Mouse (Mus musculus): ENCODE results near the gene Gm49358. TPM values are rescaled to one million over a fixed set of nuclear protein-coding genes. Genes with fewer than 3 reads are reported as not detected.

Gene Gm49358
- 10 to 100 TPM; 12.4 to 14.0 TPM for total RNA-seq (2021)
- long read RNA-seq, experiment 1, result 0 reads
- long read RNA-seq, experiment 2, result 0 reads

DNA sequence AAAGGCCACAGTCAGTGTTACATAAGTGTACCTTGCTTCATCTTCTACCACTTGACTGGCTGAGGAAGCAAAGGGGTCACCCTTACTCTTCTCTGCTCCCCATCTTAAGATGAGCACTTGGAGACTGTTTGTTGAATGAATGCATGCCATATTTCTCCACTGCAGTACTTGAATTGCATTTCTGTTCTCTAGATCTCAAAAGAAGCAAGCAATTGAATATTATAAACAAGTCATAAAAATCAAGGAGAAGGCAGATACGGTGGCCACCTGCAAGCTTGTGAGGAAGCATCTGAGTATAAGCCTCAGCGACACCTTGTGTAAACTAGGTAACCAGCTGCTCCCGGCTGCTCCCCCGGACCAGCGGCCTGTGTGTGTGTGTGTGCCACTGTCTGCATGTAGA lies at the start of gene Gm49358:
Gene Gm49358 (plus strand): TSS at position 301 of the 400 bp plus-strand sequence.
- DNase-seq, result no peak

DNA sequence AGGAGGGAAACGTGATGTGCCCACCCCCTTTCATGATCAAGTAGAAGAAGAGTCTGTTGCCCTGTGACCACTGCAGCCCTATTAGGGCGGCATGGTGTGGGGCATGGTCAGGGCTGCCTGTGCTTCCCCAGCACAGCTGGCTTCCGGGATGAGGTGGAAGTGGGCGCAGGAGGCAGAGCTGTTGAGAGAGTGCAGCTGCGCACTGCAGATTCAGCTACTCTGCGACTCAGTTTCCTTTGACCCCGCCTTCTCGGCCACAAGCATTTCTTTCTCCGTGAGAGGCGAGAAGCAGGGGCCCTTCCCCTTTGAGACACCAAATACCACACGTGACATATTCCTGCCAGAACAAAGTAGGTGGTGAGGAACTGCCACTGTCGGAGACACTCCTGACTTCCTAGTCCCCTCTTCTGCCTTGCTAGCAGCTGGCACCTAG lies 36.2 kb upstream of the Gm49358 start:
- DNase-seq, result peak; percentile 52

DNA sequence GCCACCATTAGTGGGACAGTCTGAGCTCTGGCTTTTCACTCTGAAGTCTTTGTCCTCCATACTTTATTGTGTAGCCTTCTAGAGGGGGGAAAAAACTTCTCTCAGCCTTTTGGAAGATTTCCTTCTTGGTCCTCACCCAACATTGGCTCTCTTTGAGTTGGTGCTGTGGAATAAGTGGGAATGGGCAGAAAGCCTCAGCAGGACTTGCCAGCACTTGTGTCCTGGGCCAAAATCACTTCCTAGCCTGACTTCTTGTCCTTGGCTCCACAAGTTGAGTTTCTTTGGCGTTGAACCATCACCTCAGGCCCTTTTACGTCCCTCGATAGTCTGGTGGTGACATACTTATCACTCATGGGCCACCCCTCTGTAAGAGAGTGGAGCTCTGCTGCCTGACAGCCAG lies 35.6 kb upstream of the Gm49358 start:
- DNase-seq, result no peak

DNA sequence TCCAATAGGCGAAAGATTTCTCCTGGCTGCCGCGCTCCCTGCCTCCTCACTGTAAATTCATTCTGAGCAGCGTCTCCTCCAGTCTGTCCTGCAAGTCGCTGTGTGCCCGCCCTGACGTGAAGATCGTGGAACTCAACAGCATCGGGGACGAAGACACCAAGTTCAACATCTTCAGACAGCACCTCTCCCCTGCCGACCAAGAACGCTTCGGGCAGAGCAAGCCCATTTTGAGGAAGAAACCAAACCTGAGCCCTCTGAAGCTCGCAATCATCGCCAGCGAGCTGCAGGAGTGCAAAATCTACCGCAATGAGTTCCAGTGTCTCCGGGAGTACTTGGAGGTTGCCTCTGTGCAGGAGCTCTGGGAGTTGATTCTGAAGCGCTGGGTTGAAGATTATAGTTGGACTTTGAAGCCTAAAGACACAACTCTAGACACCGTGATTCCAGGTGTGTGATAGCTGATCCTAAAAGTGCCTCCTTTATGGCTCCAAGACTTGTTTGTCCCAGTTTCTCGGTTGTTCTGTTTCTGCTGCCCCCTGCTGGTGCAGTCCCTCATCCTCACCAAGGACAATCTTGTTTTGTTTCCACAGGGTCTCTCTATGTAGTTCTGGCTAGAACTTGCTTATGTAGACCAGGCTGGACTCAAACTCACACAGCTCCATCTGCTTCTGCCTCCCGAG lies 32.8 kb upstream of the Gm49358 start:
- peak; percentile 64 for DNase-seq

DNA sequence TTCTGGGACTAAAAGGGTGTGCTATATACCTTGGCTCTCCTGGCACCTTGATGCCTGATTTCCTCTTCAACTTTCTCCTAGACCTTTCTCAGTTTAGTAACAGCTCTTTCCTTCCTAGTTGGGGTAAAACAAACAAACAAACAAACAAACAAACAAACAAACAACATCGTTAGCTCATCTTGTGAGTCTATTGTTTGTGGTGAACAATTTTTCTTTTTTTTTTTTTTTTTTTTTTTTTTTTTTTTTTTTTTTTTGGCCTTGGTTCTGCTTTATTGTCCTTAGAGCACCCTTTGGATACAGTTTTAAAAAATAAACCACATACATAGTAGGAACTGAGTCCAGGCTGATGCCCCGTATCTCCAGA lies 32.3 kb upstream of the Gm49358 start:
- no peak for DNase-seq

DNA sequence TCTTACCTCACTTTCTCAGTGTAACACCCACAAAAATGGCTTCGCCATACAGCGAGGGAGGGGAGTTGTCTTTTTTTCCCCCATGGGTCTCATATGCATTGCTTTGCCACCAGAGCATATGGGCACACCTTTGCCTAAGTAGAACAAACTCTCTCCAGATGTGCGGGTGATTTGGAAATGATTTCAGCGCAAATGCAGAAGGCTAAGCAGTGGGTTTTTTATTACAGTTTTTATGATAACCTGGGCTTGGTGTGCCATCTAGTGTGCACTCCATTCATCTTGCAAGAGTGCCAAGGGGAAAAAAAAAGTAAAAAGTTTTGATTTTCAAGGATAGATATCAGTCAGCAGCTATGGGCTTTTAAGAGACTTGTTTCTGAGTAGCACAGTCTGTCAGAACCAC lies 28.7 kb upstream of the Gm49358 start:
- no peak for DNase-seq

DNA sequence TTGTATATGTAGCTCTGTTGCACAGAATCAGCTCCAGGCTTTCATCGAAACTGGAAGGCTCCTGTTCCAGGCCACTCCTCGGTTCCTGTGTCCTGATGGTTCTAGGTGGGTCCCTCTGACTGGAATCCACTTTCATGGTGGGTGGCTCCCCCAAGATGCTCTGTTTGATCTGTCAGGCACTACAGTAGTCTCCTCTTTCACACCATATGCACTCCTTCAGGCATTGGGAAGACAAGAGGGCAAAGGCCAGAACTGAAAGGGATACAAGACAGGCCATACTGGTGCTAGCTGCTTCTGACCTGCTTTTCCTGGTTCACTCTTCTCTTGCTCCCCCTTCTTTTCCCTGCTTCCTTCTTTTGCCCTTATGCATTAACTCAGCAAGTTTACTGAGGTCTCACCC lies 20.9 kb upstream of the Gm49358 start:
- no peak for DNase-seq

DNA sequence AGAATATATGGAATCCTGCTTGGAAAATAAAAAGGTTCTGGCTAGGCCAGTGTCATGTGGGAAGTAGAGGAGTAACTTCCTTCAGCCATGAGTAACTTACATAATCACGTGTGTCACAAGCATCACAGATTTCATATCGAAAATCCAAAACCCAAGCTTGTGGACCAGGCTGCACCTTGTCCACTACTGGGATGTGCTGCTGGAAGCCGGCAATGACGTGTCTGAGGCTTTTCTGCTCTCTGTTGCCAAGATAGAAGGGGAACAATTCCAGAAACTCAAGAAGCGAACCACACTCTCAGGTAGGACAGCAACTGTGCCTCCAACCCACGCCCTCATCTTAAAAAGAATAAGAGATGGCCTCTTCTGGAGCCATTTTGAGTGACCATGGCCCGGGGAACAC lies 19.5 kb upstream of the Gm49358 start:
- DNase-seq, result no peak

DNA sequence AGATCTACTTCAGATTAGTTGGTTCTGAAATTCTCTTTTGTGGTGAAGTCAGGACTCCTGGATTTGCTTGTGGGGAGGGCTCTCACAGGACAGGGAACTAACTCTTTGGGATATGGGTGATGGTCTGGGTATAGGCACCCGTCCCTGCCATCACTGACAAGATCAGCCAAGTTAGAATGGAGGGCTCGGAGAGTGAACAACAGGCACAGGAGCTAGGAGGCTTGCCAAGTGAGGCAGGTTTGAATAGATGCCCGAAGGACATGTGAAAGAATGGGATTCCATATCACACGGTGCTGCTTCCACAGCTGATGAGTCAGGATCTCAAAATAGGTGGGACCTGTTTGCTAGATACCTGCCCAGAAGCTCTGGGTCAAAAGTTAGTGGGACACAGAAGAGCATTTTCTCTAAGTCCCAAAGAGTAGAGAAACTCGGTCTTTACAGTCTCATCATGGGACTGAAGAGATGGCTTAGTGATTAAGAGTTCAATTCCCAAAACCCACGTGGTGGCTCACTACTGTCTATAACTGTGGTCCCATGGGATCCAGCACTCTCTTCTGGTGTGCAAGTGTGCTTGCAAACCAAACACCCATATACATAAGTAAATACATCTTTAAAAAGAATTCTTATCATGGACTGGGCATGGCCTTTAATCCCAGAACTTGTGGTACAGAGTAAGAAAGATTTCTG lies 7.8 kb upstream of the Gm49358 start:
- DNase-seq, result no peak

DNA sequence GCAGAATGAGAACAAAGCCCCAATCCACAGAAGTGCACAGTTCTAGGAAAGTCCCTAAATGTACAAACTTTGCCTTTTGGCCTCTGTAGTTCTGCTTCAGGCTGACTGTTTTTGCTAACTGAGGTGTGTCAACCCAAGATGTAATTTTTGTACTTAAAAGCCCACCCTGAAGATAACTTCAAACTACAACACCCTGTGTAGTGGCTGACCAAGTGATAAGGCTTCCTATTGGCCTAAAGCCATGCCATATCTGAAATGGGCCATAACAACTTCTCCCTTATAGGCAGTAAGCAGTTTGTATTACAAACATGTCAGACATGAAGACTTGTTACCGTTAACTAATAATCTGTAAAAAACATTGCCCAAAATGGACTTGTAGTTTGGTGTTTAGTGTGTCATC lies 6.0 kb upstream of the Gm49358 start:
- no peak for DNase-seq

DNA sequence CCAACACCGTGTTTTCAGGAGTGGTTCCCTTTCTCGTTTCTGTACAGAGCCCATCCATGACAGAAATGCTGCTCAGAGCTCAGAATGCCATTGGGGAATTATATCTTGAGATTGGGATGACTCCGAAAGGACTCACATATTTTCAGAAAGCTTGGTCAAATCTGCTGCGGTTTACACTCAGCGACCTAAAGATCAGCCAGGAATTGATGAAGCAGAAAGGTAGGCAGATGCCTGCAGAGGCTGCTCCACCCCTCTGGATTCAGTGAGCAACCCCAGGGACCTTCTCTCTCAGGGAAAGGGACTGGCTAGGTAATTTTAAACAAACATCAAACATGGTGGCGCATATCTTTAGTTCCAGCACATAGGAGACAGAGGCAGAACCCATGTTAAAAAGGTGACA lies 5.6 kb upstream of the Gm49358 start:
- no peak for DNase-seq

DNA sequence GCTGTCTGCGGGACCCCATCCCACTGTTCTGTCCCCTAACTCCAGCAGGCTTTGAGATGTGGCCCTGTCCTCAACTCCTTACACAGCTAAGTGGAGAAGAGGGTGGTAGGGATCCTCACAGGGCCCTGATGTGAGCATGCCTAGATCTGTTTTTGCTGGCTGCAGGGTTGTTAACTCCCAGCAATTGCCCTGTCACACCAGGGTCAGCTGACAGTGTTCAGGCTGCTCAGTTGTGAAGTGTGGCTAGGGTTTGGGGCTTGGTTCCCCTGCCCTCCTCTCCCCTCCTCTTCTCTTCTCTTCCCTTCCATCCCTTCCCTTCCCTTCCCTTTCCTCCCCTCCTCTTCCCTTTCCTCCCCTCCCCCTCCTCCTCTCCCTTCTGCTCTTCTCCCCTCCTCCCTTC lies 2.5 kb upstream of the Gm49358 start:
- no peak for DNase-seq

DNA sequence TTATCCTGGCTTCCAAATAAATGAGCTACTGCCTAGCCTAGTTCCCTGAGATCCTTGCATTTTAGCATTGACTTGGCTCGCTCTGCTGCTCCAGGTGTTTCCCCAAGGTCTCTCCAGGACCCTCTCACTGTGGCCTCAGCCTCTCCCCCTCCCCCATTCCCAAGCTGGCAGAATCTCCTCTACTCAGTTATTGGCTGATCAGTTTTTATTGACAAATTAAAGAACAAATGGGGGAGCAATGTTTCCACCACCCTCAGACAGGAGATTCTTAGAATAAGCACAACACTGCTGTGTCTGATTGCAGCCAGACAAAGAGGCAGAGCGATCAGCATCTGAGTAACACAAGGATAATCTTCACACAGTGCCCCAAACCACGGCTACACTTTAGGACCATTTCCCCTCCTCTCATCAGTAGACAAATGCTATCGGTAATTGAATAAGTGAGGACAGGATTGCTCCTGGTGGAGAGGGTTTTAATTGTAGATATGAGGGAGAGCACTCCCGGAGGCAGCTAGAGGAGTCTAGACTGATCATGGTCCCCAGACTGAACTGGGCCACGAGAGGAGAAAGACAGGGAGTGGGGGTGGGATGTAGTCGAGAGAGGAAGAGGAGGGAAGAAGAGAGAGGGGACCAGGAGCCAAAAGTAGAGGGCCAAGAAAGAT lies 1.9 kb upstream of the Gm49358 start:
- no peak for DNase-seq

DNA sequence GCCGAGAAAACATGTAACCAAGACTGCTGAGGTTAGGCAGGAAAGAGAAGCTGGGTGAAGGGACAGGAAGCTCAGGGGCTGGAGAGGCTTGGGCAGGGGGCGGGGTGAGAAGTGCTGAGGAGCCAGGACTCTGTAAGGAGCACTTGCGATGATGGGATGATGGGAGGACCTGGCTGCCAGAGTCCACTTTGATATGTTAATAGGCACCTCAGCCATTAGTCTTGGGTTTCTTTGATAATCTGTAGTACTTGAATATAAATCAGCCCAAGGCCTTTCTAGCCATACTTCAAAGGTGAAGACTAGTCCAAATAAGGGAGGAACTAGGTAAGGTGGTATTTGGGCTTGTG lies 1.4 kb upstream of the Gm49358 start:
- no peak for DNase-seq

DNA sequence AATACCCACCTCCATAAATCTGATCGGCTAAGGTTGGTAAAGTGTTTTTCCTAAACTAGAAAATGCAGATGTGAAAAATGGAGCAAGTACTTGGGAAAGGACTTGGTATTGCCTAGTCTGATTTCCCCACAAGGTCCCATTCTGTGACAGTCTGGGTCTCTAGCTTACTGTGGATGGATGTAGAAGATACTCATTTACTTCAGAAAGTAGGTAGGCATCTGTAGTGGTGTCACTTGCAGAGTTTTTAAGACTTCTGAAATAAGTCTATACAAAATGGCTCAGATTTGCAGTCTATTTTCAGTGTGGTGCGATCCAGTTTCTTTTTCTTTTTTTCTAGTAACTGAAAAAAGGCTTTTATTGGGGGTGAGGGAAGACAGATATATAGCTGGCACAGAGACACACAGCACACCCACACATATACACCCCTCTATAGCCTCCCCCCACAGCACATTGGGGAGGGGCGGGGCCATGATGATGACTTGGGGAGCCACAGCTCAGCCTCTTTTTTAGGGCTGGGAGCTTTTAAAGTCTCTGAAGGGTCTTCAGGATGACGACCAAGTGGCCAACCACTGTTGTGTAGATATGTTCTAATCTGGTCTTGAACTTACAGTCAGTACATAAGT lies 1.7 kb downstream of the Gm49358 start:
- no peak for DNase-seq

DNA sequence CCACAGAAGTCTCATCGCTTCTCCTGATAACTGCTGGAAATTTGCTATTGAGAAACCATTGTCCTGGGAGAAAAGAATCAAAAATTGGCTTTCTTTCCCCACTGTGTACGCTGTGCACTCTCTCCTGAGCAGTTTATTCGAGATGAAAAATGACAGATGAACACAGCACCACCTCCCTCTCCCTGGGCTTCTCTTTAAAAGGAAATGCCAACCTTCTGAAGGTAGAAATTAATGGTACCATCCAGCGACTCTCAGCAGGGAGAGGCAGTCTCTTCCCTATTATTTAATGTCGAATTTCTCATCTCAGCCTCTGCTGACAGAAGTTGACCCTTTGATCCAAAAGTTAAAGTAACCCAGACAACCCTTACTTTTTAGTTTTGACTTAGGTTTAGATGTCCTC lies 5.4 kb downstream of the Gm49358 start:
- DNase-seq, result no peak

DNA sequence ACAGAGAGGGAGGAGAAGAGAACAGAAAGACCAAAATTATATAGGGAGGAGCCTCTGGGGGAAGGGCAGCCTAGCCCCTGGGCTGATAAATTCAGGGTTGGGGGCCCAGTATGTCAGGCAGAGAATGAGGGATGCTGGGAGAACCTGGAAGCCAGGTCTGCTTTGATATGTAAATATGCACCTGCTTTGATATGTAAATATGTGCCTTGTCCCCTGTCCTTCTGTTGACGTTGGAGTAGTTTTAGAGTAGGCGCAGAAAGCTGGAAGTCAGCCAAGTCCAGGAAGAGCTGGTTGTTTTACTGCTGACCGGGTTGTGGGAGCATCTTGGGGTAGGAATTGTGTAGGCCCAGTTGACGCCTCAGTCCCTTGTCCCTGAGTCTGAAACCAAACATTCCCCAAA lies 6.0 kb downstream of the Gm49358 start:
- DNase-seq, result no peak

DNA sequence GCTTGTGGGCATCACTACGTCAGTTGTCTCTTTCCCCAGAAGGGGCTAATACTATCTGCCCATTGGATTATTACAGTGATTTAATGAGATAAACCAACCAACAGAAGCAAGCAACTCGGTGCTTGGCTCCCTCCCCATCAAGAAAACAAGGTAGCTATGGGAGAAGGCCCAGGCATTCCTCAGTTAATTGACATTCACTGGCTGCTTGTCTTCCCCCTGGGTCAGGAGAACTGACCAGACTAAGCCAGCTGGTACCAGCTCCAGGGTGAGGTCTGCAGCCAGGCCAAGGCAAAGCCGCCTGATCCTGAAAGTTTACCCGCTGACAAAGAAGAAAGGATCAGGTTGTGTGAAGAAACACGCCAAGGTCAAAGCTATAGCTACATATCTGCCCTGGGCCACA lies 7.9 kb downstream of the Gm49358 start:
- no peak for DNase-seq

DNA sequence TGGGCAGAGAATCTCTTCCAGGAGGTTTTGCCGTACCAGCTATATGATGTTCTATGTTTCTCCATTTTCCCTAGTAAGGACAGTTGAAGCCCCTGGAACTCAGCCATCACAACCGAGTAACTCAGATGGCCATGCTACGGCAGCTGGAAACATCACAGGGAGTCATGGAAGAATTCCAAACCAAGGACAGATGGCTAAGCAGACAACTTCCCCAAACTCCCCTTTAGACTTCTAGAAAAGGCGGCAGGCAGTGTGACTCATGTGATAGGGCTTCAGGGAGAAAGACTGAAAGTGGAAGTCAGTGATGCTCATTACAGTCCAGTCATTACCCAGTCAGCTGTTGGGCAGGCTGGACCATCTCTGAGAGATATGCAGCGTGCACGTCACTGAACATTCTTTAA lies 8.5 kb downstream of the Gm49358 start:
- no peak for DNase-seq

DNA sequence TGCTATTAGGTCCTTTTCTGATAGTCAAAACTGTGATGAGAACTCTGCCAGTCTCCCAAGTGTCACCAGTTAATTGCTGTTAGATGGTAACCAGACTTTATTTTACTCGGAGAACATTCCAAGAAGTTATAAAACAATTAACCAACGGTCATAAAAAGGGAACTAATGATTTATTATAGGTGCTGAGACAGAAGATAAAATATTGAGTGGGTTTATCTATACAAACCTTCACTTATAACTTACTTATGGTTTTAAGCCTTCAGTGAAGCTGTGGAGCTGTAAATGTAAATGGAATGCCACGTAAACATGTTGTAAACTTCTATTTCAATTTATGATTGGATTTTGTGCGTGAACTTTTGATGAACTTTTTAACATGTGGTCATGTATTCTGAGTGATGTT lies 9.6 kb downstream of the Gm49358 start:
- DNase-seq, result no peak

DNA sequence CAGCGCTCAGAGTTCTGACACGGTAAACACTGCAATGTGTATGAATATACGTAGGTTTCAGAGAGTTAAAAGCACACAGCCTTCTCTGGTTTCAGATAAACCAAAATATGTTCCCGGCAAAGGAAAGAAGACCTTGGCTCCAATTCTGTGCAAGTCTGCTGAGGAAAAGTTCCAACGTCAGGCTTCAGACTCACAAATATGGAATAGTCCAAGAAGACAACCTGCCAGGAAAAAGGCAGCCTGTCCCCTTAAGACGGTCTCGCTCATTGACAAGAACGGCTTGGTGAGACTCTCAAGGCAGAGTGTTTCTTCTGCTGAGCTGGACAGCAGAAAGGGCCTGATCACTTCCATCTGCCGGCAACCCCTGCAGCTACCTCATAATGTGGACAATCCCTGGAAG lies 12.5 kb downstream of the Gm49358 start:
- no peak for DNase-seq

DNA sequence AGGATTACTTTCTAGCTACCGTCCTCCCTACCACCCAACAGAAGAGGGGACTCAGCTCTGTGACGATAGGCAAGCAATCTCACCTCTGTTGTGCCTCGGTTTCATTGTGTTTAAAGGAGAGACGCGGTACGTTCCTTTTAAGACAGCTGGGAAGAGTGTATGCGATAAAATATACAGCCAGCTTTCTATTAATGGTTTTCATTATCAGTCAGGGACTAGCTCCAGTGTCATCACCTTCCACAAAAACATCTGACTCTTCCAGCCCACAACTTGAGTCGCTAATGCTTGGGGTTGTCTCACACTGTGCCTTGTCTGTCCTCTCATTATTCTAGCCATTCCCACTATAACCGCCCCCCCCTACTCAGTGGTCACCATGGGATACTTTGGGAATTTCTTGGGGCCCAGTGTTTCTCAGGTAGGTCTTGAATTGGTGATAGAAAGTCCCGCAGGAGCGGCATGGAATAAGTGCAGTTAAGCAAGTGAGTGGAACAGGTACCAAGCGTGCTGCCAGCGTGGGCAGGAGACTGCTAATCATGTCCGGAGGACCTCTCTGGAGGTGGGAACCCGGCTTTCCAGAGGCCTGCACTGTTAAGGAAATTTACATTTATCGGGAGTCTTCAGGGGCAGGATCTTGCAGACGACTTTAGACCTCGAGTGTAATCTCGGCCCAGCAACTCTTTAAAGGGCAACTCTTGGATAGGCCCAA lies 14.0 kb downstream of the Gm49358 start:
- DNase-seq, result no peak

Measured in gastrocnemius, postnatal 25 days (tissue).